Mouse (Mus musculus) spleen, postnatal 10 days (tissue): ENCODE measurements at regions not wholly inside any gene's neighbourhood (a gene's known extent, or its start where the extent isn't known, plus 50 kb on each side); places are given as distances from the start of the nearest gene placed in this dataset.

Experiments
- DNase-seq, 2 experiments: peaks; one replicate each; pipeline ENCODE4 v3.0.0; 2021 to 2022; ENCODE audit warnings: low spot score in 2 of 2

DNA sequence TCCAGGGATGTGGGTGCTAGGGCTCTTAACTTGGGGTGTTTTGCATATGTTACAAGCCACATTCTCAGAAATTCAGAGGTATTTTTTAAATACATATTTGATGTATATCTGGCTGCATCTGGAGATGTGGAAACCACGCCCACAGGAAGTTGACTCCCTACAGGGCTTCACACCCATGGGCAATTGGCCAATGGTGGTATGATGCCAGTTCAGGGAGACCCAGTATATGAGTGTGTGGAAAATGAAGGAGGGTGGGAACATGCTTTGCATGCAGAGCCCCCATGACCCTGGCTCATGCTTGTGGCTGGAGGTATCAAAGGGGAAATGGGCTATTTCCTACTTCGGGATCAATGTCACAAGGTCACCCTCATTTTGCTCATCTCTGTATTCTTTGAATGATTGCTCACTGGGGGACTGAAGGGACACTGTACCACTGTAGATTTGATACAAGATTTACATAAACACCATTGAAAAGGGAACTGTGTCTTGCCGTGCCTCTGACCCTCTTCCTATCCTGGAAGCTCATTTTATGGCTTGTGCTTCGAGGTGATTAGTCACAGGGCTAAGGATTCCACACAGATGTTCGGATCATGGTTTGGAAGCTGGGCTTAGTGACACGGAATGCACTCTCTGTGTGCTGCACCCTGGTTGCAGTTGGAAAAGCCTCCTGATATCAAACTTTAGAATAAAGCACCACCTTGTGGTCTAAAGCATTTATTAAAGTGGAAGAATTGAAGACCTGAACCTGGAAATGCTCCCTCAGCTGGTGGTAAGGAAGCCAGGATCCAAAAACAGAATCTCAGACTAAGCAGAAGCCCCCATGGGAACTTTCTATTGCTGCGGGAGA, 56.8 kb upstream of the Edn1 start:
- no peak for DNase-seq

DNA sequence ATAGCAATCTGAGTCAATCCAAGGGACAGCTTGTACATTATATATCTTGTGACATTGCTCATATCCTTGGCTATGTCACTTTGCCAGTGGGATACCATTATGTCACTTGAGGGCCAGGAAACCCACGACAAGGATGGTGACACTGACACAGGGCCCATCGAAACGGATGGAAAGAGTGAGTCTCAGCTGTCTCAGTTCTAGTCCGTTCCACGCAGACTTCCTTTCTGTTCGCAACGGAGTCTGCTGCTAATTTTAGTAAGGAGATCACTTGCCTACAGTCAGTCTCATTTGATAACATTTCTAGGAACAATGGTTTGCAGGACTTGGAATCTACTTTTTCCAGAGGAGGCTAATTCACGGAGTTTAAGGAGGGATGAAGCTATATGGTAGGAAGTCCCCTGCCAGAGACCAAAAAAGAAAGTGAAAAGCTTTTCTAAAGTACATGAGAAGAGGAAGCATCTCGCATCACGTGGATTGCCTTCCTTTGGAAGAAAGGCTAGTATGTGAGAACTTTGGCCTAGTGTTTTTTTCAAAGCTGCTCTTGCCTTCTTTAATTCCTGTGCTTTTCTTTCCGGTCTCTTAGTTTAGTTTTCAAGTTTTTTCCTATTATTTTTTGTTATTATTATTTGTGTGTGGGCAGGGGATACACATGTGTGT, 55.4 kb upstream of the Edn1 start:
- peak; percentile 6 to 20 for DNase-seq
